Mouse (Mus musculus): Measurements from ENCODE around the gene A930004D18Rik.

- TF ChIP-seq CTCF (IDR thresholded peaks at IDR 0.05; ENCODE audit: low read depth, low read length) (no peak), TAL1 (conservative IDR thresholded peaks at IDR 0.05; ENCODE audit: low read depth, low read length) (no peak), POLR2AphosphoS5 (IDR thresholded peaks at IDR 0.05; ENCODE audit: insufficient replicate concordance, low read depth, low read length) (no peak), GATA1 (IDR thresholded peaks at IDR 0.05; ENCODE audit: borderline replicate concordance, low read length) (no peak)
These were observed 54.8 kb downstream of the A930004D18Rik start for GRCm38 (mm10) chr2:17982747-17983146.
